Mouse (Mus musculus) cerebellum, postnatal 36 days (tissue): Measurements from ENCODE around the gene Rasl10a.
A peak's percentile ranks its signal among the peaks of the same experiment; 100 is the strongest.
"Not testable (repeated sequence)": the region's sequence is repeated elsewhere in the genome, so short reads cannot be mapped to it uniquely, and the experiment has no call there.

Source experiments
- DNase-seq, 2 experiments: peaks; one replicate each; pipeline ENCODE4 v3.0.0; 2021 to 2022; ENCODE audit warnings: mixed read lengths in 2 of 2

The Rasl10a gene

DNA sequence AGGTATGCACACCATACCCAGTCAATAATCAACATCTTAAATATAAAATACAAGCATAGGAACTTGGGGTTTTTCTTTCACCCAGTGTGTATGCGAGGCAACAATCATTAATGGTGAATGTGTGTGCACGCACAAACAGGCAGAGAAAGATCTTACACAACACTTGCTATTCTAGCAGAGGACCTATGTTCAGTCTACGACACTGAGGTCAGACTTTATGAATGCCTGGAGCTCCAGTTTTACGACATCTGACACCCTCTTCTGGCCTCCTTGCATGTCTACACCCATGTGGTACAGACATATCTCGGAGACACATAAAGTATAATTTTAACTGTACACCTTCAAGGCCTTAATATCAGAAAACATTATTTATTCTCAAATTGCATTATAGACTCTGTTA, 18.9 kb downstream of the Rasl10a start:
- DNase-seq: not testable (repeated sequence)

DNA sequence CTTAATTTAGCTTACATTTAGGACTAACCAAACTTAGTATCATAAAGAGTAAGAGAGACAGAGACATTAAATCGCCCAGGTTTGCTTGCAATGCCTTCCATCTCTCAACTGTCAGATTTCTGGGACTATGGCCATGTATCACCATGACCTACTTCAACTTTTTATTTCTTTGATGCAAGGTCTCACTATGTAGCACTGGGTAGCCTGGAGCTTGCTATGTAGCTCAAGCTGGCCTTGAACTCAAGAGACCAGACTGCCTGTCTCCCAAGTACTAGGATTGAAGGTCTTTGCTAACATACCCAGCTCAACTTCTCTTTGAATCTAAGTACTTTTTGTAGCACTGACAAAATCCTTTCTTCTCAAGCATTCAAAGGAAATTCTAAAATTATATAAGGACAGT, 31.2 kb downstream of the Rasl10a start:
- no peak for DNase-seq

DNA sequence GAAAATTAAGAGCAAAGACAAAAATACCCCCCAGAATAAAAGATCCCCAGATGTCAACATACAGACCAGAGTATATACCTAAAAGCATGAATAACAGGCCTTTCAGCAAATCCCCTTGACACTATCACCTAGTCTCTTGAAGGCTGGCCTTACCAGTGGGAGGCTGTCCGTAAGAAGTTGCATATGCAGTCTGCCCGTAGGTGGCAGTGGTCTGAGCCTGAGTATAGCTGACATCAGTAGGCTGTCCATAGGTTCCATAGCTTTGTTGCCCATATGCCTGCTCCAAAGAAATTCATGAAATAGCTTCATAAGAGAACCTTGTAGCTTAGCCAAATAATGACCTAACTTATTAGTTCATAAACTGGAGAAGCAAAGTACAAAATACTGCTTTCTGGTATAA, 33.8 kb downstream of the Rasl10a start:
- DNase-seq: no peak

DNA sequence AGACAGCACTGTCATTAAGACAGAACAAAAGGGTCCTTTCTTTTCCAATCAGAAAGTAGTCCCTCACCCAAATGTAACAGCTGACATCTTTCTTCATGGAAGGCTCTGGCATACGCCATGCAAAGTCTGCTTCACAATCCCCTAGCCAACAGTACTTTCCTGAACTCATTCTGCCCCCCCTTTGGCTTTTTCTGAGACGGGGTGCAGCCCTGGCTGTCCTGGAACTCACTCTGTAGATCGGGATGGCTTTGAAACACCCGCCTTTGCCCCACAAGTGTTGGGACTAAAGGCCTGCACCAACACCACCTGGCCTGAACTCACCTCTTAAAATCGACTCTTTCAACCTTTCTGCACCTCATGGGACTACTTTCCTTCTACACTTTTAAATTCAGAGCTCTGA, 37.9 kb downstream of the Rasl10a start:
- DNase-seq: no peak

DNA sequence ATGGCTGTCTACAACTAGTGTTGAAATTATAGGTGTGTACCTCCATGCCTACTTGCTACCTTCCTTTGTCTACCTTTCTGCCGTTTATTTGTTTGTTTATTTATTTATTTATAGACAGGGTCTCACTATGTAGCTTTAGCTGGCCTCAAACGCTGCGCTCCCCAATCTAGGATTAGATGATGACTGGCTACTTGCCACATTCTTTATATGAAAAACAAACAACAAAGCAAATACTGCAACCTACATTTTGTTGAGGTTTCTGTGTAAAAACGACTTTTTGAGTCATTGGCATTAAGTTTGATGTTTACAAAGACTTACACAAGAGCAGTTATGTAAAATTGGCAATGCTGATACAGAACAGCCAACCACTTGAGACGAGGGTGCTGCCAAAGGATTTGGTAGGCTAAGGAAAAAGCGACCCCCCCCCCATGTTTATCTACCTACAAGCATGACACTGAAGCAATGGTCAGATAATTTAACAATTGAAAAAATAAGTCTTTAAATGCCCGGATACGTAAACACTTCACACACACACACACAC, 38.6 kb downstream of the Rasl10a start:
- DNase-seq: no peak

DNA sequence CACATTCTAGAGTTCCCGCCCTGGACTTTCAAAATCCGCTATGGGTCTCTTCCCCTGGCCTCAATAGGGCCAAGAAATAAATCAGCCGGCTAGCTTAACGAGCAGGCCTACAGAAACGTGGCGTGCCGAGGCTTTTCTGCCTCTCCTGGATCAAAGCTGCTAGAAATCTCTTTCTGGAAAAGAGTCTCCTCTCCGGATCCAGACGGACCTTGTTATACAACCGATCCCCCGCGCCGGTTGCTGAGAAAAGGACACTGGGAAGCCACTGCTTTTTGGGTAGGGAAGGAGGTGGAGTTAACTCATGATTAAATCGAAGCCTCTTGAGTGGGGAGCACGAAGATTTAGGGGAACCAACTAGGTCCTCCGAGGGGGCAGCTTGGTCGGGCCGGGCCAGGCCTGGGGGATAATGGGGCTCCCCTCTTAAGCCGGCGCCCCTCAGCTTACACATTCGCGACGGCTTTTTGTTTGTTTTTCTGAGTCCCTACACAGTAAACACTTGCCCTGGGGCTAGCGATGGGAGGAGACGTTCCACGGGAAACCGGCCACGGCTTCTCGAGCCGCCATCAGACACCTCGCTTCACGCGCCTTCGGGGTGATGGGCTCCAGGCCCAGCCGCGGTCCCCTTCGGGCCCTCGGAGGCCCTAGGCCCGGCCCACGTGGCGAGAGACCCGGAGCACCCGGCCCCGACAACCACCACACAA, 40.3 kb downstream of the Rasl10a start:
- peak; percentile 60 to 64 for DNase-seq

DNA sequence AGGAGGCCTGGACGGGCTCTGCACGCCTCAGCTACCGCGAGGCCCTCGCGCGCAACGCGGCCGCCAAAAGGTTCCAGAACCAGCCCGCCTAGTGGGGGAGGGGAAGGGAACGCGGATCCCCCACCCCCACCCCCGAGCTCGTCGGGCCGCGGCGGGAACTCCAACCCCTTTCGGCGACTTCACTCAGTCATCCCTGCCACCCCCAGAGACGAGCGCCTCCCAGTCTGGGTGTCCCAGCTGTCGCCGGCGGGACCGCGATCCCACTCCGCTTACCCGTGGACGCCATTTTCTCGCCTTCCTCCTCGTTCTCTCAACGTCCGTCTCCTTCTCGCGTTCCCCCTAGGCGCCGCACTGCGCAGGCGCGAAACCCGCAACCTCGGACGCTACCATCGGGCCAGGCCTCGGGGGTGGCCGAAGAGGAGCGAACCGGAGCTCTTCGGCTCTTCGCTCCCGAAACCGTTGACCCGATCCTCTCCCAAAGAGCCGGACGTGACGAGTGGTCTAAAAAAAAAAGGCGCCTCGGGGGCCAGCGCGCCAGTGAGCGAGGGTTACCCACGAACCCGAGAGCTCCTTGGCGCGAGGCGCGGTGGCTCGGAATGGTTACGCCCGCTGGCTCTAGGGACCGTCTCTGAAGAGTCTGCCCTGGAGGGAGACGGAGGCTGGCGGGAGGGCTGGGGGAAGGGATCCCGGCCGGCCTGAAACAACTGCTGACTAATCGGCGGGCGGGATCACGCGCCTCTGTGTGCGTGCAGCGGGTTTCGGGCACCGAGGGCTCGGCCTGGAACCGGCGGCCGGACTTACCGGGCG, 41.0 kb downstream of the Rasl10a start, which contains the start of the genes Rhbdd3 and Ewsr1:
Rhbdd3 (plus strand) TSS at position 191 of the 807 bp plus-strand sequence.
Ewsr1 (minus strand) TSS at position 531 of the 807 bp plus-strand sequence.
- peak; percentile 98 to 99 for DNase-seq

DNA sequence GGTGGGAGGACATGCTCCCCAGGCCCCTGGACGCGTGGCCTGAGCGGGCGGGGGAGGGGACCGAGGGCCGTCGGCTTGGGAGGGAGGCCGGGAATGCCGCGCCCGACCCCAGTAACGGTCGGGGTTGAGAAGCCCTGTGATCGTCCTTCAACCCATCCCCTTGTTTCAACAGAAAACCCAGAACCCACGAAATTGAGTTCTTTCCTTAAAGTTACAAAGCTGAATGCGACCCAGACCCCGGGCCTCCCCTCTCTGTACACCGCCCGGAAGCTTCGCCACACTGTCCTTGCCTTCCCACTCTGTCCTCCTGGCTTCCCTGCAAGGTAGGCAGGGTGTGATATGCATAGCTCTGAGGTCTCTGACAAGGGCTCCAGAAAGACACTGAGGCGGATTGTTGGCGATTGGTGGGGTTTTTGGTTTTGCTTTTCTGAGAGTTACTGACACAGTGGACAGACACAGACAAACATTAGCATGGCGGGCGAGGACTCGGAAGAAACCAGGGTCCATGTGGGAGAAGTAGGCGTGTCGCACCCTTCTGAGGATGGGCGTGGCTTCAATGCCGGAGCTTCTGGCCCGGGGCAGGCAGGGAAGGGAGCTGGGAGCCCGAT, 41.8 kb downstream of the Rasl10a start:
- peak; percentile 68 to 72 for DNase-seq

DNA sequence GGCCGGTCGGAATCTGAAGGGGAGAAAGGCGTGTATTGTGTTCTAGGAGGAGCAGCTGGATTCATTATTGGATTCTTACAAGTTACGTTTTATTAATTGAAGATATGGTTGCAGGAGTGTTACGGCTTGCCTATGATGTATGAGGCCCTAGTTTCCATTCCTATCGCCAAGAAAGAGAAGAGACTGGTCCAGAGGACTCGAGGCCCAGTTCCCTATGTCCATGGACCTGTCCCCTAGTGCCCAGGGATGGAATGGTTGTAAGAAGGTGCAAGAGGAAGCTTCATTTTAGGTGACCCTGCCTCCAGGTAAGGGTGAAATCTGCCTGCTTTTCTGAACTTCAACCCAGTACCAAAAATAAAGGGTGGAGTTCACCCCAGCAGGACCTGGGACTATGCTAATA, 42.4 kb downstream of the Rasl10a start:
- no peak for DNase-seq

DNA sequence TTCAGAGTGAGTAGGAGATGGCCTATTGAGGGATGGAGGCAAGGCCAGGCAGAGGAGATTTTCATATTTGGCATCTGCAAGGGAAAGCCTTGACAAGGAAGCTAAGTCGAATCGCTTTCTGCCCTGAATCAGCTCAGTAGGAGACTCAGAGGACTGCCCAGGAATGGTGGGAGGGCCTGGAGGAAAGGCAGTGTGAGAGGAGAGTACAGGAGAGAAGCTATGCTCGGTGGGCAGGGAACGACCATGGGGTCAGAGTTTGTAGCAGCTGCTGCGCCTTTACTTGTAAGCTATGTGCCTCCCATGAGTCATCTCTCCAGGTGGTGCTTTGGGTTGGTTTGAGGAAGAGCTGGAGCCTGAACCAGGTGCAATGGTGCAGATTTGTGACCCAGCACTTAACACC, 42.9 kb downstream of the Rasl10a start:
- DNase-seq: no peak

DNA sequence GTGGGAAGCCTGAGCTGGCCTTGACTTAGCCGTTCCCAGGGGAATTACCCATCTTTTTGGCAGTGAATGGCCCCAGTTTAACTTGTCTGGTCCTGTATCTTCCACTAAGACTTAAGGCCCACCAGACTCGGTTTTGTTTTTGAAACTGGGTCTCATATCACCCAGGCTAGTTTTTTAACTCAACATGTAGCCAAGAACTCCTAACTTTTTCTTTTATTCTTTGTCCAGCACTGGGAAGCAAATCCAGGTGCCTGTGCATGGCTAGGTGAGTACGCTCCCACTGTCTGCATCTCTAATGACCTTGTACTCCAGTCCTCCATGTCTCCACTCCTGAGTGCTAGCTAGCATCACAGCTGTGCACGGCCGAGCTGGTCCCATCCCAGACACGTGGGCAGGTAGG, 43.7 kb downstream of the Rasl10a start:
- no peak for DNase-seq

DNA sequence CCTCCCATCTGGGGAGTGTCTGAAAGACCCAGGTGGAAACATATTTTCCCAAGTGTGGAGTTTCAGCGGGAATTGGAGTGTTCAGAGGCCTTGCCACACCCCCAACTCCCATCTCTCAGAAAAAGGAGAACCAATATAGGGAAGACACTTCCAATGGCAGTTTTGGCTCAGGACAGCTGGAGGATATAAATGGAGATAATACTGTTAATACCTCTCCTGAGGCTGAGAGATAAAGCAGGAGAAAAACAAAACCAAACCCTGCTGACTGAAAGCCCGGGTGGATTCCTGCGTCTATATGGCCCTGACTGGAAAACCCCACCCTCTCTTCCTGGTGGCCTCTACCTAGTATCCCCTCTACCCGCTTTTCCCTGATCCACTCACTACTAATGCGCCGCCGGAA, 44.5 kb downstream of the Rasl10a start:
- DNase-seq: no peak

DNA sequence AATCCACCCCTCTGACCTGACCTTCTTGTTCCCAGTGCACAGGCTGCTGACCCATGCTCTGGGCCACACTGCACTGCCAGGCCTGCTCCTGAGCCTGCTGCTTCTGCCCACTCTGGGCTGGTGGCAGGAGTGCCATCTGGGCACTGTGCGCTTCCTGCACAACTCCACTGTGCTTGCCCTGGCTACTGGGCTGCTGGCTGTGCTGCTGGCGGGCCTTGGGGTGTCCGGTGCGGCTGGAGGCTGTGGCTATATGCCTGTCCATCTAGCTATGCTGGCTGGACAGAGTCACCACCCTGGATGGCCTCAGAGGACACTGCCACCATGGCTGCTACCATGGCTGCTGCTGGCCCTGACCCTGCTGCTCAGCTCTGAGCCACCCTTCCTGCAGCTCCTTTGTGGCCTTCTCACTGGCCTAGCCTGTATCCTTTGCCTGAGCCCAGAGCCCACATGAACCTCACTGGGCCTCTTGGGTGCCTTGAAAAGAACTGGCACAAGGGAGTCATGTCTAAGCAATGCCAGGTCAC, 46.1 kb downstream of the Rasl10a start:
- DNase-seq: no peak

DNA sequence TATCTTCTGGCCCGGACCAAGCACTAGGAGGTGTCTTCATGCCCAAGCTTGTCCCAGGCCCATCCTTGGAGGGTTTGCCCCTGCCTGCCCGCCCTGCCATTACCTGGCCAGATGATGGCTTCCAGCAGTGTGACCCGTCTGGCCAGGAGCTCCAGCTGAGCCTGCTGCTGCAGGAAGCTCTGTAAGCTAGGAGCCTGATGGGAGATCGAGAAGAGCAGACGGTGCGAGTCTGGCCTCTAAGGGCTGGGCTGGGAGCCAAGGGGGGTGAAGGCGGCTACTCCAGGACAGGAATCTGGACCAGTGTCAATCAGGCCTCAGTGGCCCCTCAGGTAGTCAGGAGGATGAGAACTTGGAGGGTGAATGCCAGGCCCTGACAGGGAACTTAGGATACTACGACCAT, 51.5 kb downstream of the Rasl10a start:
- DNase-seq: no peak
